ENCODE assay signal across 9 mouse cellular contexts in genomic region chr12:76803700-76804252, GRCm38 (mm10). TPM values are rescaled to one million over a fixed set of nuclear protein-coding genes. Genes with fewer than 3 reads are reported as not detected.
A peak's percentile ranks its signal among the peaks of the same experiment; 100 is the strongest.
DNase-seq lines count a peak whose midpoint lies in the region; TF ChIP-seq lines count a peak whose summit lies in the region.
"Had no signal": no experiment of that assay in that cellular context is flagged by ENCODE, and none has a peak within 500 bp of the region (broad histone marks: within the 10 kb centered on the region; RNA-seq: fewer than 3 reads in every experiment).

No protein-coding gene starts in this region.

- peak; percentile 43 for DNase-seq in gastrocnemius, adult 18-20 months (ENCODE audit: low spot score)
- DNase-seq in gastrocnemius, postnatal 36 days = no peak
- DNase-seq in NIH3T3 (ENCODE audit: low read depth) = peak; percentile 75
- peak; percentile 82 for DNase-seq in cerebellum, adult 9-11 months
- peak; percentile 28 for DNase-seq in gastrocnemius, postnatal 14 days
- DNase-seq in kidney, adult 18-20 months = peak; percentile 66
- peak; percentile 69 for DNase-seq in lung, postnatal 25 days (ENCODE audit: low spot score)
- DNase-seq in thymus, adult 2 months = peak; percentile 49

- no peaks in the 10 kb centered on the region for H3K27me3 ChIP-seq in thymus, adult 2 months (ENCODE audit: control insufficient read depth, insufficient read depth, low read length)

- no peak for TF ChIP-seq POLR2A in thymus, adult 2 months (IDR thresholded peaks at IDR 0.05; ENCODE audit: control insufficient read depth, extremely low read depth, insufficient read depth, low read length, poor library complexity)

- no peak overlapping the region for H3K4me3 ChIP-seq in thymus, adult 2 months (ENCODE audit: control insufficient read depth, insufficient read depth, low read length)

- intact Hi-C loops in gastrocnemius, postnatal 36 days (cut with DNase I) = loop anchor here (5.0 kb wide), 1 partner anchor 306 kb away; no protein-coding TSS in a partner anchor
- intact Hi-C loops in gastrocnemius, postnatal 14 days (cut with DNase I; ENCODE audit: low total_unique reads) = no loop called here

- H3K4me1 ChIP-seq in thymus, adult 2 months (replicated peaks; ENCODE audit: control insufficient read depth, insufficient read depth, low read length) = no peaks in the 10 kb centered on the region

- 62% methylated on average over 7 of the region's 7 CpGs for WGBS in thymus, adult 2 months

- no peak for TF ChIP-seq CTCF in thymus, adult 2 months (IDR thresholded peaks at IDR 0.05; ENCODE audit: borderline replicate concordance, control insufficient read depth, extremely low read depth, insufficient read depth, low read length, poor library complexity)

- no peaks in the 10 kb centered on the region for H3K36me3 ChIP-seq in thymus, adult 2 months (ENCODE audit: control insufficient read depth, insufficient read depth, low read length)

- H3K27ac ChIP-seq in thymus, adult 2 months (ENCODE audit: control insufficient read depth, insufficient read depth, low read length) = no peak overlapping the region

RNA-seq across cellular contexts. Expression of gene Gpx2, which starts 8.4 kb away (rescaled TPM):
- total RNA-seq in gastrocnemius, adult 18-20 months (2021) = not detected
- total RNA-seq in gastrocnemius, postnatal 36 days (2021) = not detected
- total RNA-seq in gastrocnemius, postnatal 14 days (2021) = not detected
- 5.4 and 6.3 TPM in 2 replicates for polyA plus RNA-seq in thymus, adult 2 months (2012; rRNA removed)
- polyA plus RNA-seq: C2C12 had no signal

RNA-seq across cellular contexts. Expression of gene Rab15, which starts 18.9 kb away (rescaled TPM):
- 1 to 10 TPM; 1.7 to 3.1 TPM for total RNA-seq in gastrocnemius, adult 18-20 months (2021)
- total RNA-seq in gastrocnemius, postnatal 36 days (2021) = 1 to 10 TPM; 3.1 to 5.6 TPM
- 10 to 100 TPM in 1 of 2 experiments, 1 to 10 TPM in 1; 6.9 to 10.4 TPM for total RNA-seq in gastrocnemius, postnatal 14 days (2021)
- 18.6 and 21.9 TPM in 2 replicates for polyA plus RNA-seq in thymus, adult 2 months (2012; rRNA removed)

RNA-seq across cellular contexts. Expression of gene Fntb, which starts 38.4 kb away (rescaled TPM):
- total RNA-seq in gastrocnemius, adult 18-20 months (2021) = 10 to 100 TPM; 11.7 to 12.1 TPM
- total RNA-seq in gastrocnemius, postnatal 36 days (2021) = 10 to 100 TPM; 12.2 to 16.1 TPM
- 10 to 100 TPM; 16.1 to 20.0 TPM for total RNA-seq in gastrocnemius, postnatal 14 days (2021)
- polyA plus RNA-seq in thymus, adult 2 months (2012; rRNA removed) = 50.9 and 51.3 TPM in 2 replicates

RNA-seq across cellular contexts. Expression of gene Churc1, which starts 38.4 kb away (rescaled TPM):
- 10 to 100 TPM; 56.7 to 60.1 TPM for total RNA-seq in gastrocnemius, adult 18-20 months (2021)
- 10 to 100 TPM; 59.7 to 59.8 TPM for total RNA-seq in gastrocnemius, postnatal 36 days (2021)
- total RNA-seq in gastrocnemius, postnatal 14 days (2021) = 10 to 100 TPM; 58.5 to 63.0 TPM
- polyA plus RNA-seq in thymus, adult 2 months (2012; rRNA removed) = 61.6 and 68.3 TPM in 2 replicates

Comparison
In these comparisons a context has a peak if more than half of its experiments do, and no peak if none do; other contexts are left out.
1. DNase-seq: peak in gastrocnemius, adult 18-20 months (single experiment), NIH3T3 (single experiment), cerebellum, adult 9-11 months (single experiment), gastrocnemius, postnatal 14 days (single experiment), kidney, adult 18-20 months (single experiment), lung, postnatal 25 days (single experiment) and thymus, adult 2 months (single experiment); none in gastrocnemius, postnatal 36 days (0 of 2).